Mouse (Mus musculus): ENCODE measurements at regions not wholly inside any gene's neighbourhood (a gene's known extent, or its start where the extent isn't known, plus 50 kb on each side); places are given as distances from the start of the nearest gene placed in this dataset.

DNA sequence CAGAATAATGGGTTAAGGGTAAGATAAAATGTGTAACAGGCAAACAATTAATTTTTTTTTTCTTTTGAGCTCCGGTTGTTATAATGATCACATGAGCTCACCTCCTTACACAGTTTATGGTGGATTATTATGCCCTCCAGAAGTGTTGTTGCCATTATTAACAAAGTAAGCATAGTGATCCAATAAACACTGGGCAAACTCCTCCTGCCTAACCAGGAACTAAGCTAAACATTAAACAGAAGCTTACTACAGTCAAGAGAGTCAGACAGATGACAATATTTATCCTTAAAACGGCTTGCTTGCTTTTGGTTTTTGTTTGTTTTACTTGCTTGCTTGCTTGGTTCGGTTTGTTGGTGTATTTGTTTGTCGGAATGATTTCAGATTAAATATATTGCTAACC, 153.3 kb upstream of the Tmc1 start:
- H3K9me3 ChIP-seq (ENCODE audit: control insufficient read depth, low read length): no peaks in the 10 kb centered on the region
- no peak overlapping the region for H3K4me2 ChIP-seq (ENCODE audit: low read depth)
- H3K36me3 ChIP-seq (replicated peaks; ENCODE audit: control insufficient read depth, insufficient read depth, low read depth): no peaks in the 10 kb centered on the region
- DNase-seq (ENCODE audit: low read depth in 3 of 3, low spot score in 3 of 3): no peak
- H3K4me1 ChIP-seq (replicated peaks; ENCODE audit: control insufficient read depth in 2 of 2, insufficient read depth in 2 of 2, low read length in 1 of 2): peaks cover 0 to 11% of the 10 kb centered on the region in 2 experiments; a peak in 3 of 4 replicates
- H3K27ac ChIP-seq: no peak overlapping the region
- no peak overlapping the region for H3K9ac ChIP-seq (replicated peaks)
- no peaks in the 10 kb centered on the region for H3K27me3 ChIP-seq (ENCODE audit: control insufficient read depth, insufficient read depth, low read length)
- WGBS (ENCODE audit: insufficient replicate concordance): 60% methylated on average over 4 of the region's 4 CpGs
- TF ChIP-seq CTCF (IDR thresholded peaks at IDR 0.05; ENCODE audit: low read depth): no peak
- TF ChIP-seq EP300 (IDR thresholded peaks at IDR 0.05; ENCODE audit: low read depth): no peak
- H3K4me3 ChIP-seq (ENCODE audit: insufficient read depth in 1 of 2, low read depth in 2 of 2, low read length in 2 of 2): no peak overlapping the region
- ATAC-seq (ENCODE audit: insufficient read depth): no peak

DNA sequence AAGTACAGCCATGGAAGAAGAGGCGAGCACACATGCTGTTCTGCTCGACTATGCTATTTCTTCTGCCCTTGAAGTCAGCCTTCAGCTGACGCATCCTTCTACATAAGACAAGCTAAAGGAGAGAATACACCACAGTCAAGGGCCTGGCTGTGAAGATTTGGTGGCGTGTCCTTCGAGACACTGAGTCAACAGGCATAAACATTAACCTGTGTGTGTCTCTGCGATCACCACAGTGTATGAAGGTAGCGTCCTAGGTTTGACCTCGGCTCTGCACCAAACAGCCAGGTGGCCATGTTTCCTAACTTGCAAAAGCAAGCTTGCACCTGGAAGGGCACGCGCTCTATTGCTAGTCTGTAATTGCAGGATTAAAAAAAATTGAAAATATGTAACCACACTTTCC, 152.8 kb upstream of the Tmc1 start:
- H3K9ac ChIP-seq (replicated peaks): no peak overlapping the region
- no peak overlapping the region for H3K4me3 ChIP-seq (ENCODE audit: insufficient read depth in 1 of 2, low read depth in 2 of 2, low read length in 2 of 2)
- no peaks in the 10 kb centered on the region for H3K27me3 ChIP-seq (ENCODE audit: control insufficient read depth, insufficient read depth, low read length)
- H3K27ac ChIP-seq: no peak overlapping the region
- no peak overlapping the region for H3K4me2 ChIP-seq (ENCODE audit: low read depth)
- peaks cover 0 to 11% of the 10 kb centered on the region in 2 experiments; a peak in 3 of 4 replicates for H3K4me1 ChIP-seq (replicated peaks; ENCODE audit: control insufficient read depth in 2 of 2, insufficient read depth in 2 of 2, low read length in 1 of 2)
- DNase-seq (ENCODE audit: low read depth in 3 of 3, low spot score in 3 of 3): no peak
- no peak for ATAC-seq (ENCODE audit: insufficient read depth)
- WGBS (ENCODE audit: insufficient replicate concordance): 63% methylated on average over 10 of the region's 10 CpGs
- H3K36me3 ChIP-seq (replicated peaks; ENCODE audit: control insufficient read depth, insufficient read depth, low read depth): no peaks in the 10 kb centered on the region
- no peak for TF ChIP-seq CTCF (IDR thresholded peaks at IDR 0.05; ENCODE audit: low read depth)
- no peak for TF ChIP-seq EP300 (IDR thresholded peaks at IDR 0.05; ENCODE audit: low read depth)
- H3K9me3 ChIP-seq (ENCODE audit: control insufficient read depth, low read length): no peaks in the 10 kb centered on the region

DNA sequence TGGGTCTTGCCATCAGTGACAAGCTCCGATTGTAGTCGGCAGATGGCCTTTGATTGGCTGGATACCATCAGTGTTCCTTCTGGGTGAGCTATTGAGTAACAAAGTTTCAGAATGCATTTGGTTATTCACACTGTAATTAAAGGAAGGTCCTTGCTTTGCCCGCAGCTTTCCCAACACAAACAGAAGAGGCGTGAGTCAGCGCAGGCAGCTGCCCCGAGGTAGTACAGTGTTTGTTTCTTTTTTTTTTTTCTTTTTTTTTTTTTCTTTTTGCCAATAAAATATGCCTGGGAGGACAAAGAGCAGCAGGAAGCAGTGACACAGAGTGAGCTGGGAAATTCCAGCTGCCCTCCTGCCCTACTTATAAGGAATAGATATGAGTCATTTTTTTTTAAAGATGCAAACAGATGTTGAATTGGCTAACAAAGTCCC, 152.3 kb upstream of the Tmc1 start:
- Histone ChIP-seq H3K4me1 (replicated peaks; ENCODE audit: control insufficient read depth in 2 of 2, insufficient read depth in 2 of 2, low read length in 1 of 2) (peaks cover 0 to 11% of the 10 kb centered on the region in 2 experiments; a peak in 3 of 4 replicates), H3K9ac (replicated peaks) (no peak overlapping the region), H3K27me3 (ENCODE audit: control insufficient read depth, insufficient read depth, low read length) (no peaks in the 10 kb centered on the region), H3K36me3 (replicated peaks; ENCODE audit: control insufficient read depth, insufficient read depth, low read depth) (no peaks in the 10 kb centered on the region), H3K9me3 (ENCODE audit: control insufficient read depth, low read length) (no peaks in the 10 kb centered on the region), H3K4me2 (ENCODE audit: low read depth) (no peak overlapping the region), H3K4me3 (ENCODE audit: insufficient read depth in 1 of 2, low read depth in 2 of 2, low read length in 2 of 2) (no peak overlapping the region), H3K27ac (no peak overlapping the region)
- no peak for DNase-seq (ENCODE audit: low read depth in 3 of 3, low spot score in 3 of 3)
- 59% methylated on average over 6 of the region's 6 CpGs for WGBS (ENCODE audit: insufficient replicate concordance)
- no peak for ATAC-seq (ENCODE audit: insufficient read depth)
- TF ChIP-seq EP300 (IDR thresholded peaks at IDR 0.05; ENCODE audit: low read depth): no peak
- TF ChIP-seq CTCF (IDR thresholded peaks at IDR 0.05; ENCODE audit: low read depth): no peak

DNA sequence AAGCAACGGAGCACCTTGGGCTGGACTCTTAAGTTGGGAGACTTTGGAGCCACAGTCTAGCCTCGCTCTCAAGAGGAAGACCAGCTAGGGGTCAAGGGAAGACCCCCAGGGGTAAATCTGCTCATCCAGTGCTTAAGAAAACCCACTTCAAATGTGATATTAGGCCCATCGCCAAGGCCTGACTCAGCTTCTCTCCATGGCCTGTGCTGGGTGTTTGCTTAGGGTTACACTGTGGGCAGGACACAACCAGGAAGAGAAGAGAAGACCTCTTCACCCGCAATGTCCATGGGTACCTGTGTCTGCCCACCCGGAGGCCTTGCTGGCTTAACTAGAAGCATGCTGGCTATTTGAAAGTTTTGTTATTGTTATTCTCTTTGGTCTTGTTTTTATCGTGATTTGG, 151.0 kb upstream of the Tmc1 start:
- Histone ChIP-seq H3K36me3 (replicated peaks; ENCODE audit: control insufficient read depth, insufficient read depth, low read depth) (no peaks in the 10 kb centered on the region), H3K9me3 (ENCODE audit: control insufficient read depth, low read length) (no peaks in the 10 kb centered on the region), H3K9ac (replicated peaks) (no peak overlapping the region), H3K4me1 (replicated peaks; ENCODE audit: control insufficient read depth in 2 of 2, insufficient read depth in 2 of 2, low read length in 1 of 2) (peaks cover 0 to 11% of the 10 kb centered on the region in 2 experiments; a peak in 3 of 4 replicates), H3K27me3 (ENCODE audit: control insufficient read depth, insufficient read depth, low read length) (no peaks in the 10 kb centered on the region), H3K4me3 (ENCODE audit: insufficient read depth in 1 of 2, low read depth in 2 of 2, low read length in 2 of 2) (no peak overlapping the region), H3K27ac (no peak overlapping the region), H3K4me2 (ENCODE audit: low read depth) (peak overlapping the region; percentile 29)
- ATAC-seq (ENCODE audit: insufficient read depth) (no peak), DNase-seq (ENCODE audit: low read depth in 3 of 3, low spot score in 3 of 3) (no peak)
- TF ChIP-seq CTCF (IDR thresholded peaks at IDR 0.05; ENCODE audit: low read depth) (no peak), EP300 (IDR thresholded peaks at IDR 0.05; ENCODE audit: low read depth) (no peak)
- 62% methylated on average over 6 of the region's 6 CpGs for WGBS (ENCODE audit: insufficient replicate concordance)

DNA sequence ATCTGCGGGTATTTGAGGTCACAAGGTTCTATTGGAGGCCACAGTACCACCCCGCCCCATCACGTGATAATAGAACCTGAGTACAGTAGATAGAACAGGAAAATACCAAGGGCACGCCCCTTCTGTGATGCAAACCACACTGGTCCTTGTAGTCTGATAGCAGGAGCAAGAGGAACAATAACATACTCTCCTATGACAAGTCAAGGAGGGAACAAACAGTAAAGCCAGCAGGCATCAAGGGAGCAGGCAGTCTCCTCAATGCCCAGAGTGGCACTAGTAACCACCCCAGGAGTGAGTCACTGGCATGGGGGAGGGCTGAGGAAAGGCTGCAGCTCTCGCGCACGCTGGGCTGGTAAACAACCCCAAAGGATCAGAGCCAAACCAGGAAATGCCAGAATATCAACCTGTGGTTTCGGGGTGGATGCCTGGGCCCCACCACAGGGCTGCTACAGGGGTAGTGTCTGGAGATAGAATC, 150.5 kb upstream of the Tmc1 start:
- ATAC-seq (ENCODE audit: insufficient read depth) (peak; percentile 78), DNase-seq (ENCODE audit: low read depth in 3 of 3, low spot score in 3 of 3) (peak in 2 of 3 experiments; percentile 24 to 44)
- TF ChIP-seq EP300 (IDR thresholded peaks at IDR 0.05; ENCODE audit: low read depth) (no peak), CTCF (IDR thresholded peaks at IDR 0.05; ENCODE audit: low read depth) (no peak)
- Histone ChIP-seq H3K4me2 (ENCODE audit: low read depth) (peak overlapping the region; percentile 29), H3K9me3 (ENCODE audit: control insufficient read depth, low read length) (no peaks in the 10 kb centered on the region), H3K27ac (no peak overlapping the region), H3K27me3 (ENCODE audit: control insufficient read depth, insufficient read depth, low read length) (no peaks in the 10 kb centered on the region), H3K4me1 (replicated peaks; ENCODE audit: control insufficient read depth in 2 of 2, insufficient read depth in 2 of 2, low read length in 1 of 2) (peaks cover 0 to 11% of the 10 kb centered on the region in 2 experiments; a peak in 3 of 4 replicates), H3K9ac (replicated peaks) (no peak overlapping the region), H3K4me3 (ENCODE audit: insufficient read depth in 1 of 2, low read depth in 2 of 2, low read length in 2 of 2) (no peak overlapping the region), H3K36me3 (replicated peaks; ENCODE audit: control insufficient read depth, insufficient read depth, low read depth) (no peaks in the 10 kb centered on the region)
- WGBS (ENCODE audit: insufficient replicate concordance): 14% methylated on average over 8 of the region's 8 CpGs
